Mouse (Mus musculus): ENCODE results near the gene Tmem256. TPM values are rescaled to one million over a fixed set of nuclear protein-coding genes. Genes with fewer than 3 reads are reported as not detected.

Gene Tmem256
- polyA plus RNA-seq, 2 experiments = 197 to 384 TPM

DNA sequence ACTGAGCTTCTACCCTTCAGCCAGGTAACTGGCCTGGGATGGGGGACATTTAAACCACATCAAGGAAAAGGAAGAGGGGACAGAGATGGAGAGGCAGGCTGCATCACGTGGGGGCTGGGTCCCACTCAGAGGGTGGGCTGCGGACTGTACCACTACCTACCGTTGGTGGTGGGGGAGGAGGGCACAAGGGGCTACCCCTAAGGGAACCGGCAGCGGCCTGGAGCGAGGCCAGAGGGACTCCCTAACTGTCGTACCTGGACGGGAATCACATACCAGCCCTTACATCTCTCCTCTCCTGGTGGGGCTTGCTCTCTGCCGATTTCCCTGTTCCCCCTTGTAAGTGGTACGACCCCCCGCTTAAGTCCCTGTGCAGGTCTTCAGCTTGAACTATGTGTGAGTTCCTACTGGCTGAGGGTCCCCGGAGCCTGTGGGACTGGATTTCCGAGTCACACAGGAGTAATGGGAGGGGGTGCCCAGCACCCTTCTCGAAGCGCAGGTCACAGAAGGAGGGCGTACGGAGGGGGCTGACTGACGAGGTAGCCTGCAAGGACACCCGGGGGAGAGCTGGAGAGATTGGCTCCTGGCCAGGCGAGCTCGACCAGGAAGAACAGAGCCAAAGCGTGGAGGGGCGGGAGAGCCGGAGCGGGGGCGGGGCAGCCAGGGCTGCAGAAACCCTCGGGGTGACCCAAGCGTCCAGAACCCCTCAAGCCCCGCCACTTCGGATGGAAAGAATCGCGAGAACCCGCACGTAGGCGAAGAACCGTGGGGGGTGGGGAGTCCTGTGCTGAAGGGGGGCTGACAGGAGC, 37.7 kb upstream of the Tmem256 start:
- Histone ChIP-seq H3K4me2 (ENCODE audit: low read depth) (peak overlapping the region; percentile 51), H3K9ac (replicated peaks) (no peak overlapping the region), H3K27ac (no peak overlapping the region), H3K4me3 (ENCODE audit: insufficient read depth in 1 of 2, low read depth in 2 of 2, low read length in 2 of 2) (peak overlapping the region; percentile 25 to 30; a peak in 3 of 4 replicates), H3K36me3 (replicated peaks; ENCODE audit: control insufficient read depth, insufficient read depth, low read depth) (no peaks in the 10 kb centered on the region), H3K4me1 (replicated peaks; ENCODE audit: control insufficient read depth in 2 of 2, insufficient read depth in 2 of 2, low read length in 1 of 2) (peaks cover 2 to 4% of the 10 kb centered on the region in 2 experiments; a peak in 3 of 4 replicates), H3K9me3 (ENCODE audit: control insufficient read depth, low read length) (no peaks in the 10 kb centered on the region), H3K27me3 (ENCODE audit: control insufficient read depth, insufficient read depth, low read length) (peaks cover 94% of the 10 kb centered on the region)
- TF ChIP-seq CTCF (IDR thresholded peaks at IDR 0.05; ENCODE audit: low read depth) = no peak
- no peak for TF ChIP-seq EP300 (IDR thresholded peaks at IDR 0.05; ENCODE audit: low read depth)
- ATAC-seq (ENCODE audit: insufficient read depth) = no peak
- DNase-seq (ENCODE audit: low read depth in 3 of 3, low spot score in 3 of 3) = no peak
- 2% methylated on average over 36 of the region's 36 CpGs for WGBS (ENCODE audit: insufficient replicate concordance)

DNA sequence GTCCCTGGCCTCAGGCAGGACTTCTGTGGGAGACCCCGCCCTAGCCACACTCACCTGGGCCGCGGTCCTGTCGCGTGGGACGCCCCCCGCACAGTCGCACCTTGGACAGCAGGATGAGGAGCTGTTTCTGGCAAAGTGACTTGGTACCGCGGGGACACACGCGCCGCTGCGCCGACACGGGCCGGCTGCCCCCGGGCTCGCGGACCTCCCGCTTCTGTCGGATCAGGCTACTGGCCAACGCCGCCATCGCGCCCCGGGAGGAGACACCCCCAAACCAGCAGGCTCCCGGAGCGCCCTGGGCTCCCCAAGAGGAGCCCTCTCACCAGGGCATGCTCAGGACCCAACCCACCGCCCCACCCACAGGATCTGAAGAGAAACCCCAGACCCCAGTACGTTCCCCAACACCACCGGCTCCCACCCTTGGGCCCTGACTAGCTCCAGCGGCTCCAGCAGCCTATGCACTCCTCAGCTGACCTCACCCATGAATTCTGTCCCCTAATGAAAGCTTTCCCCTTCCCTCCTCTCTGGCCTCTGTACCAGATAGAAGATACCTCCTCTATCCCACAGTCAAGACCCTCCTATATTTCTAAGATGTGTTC, 36.8 kb upstream of the Tmem256 start, which contains the start of gene Fgf11:
Gene Fgf11, minus strand, starts transcription at position 479 of the 599 bp plus-strand sequence.
- DNase-seq (ENCODE audit: low read depth in 3 of 3, low spot score in 3 of 3) (no peak), ATAC-seq (ENCODE audit: insufficient read depth) (no peak)
- Histone ChIP-seq H3K4me1 (replicated peaks; ENCODE audit: control insufficient read depth in 2 of 2, insufficient read depth in 2 of 2, low read length in 1 of 2) (peaks cover 0 to 2% of the 10 kb centered on the region in 2 experiments; a peak in 2 of 4 replicates), H3K4me2 (ENCODE audit: low read depth) (peak within 1 kb of the TSS; percentile 65), H3K36me3 (replicated peaks; ENCODE audit: control insufficient read depth, insufficient read depth, low read depth) (no peaks in the 10 kb centered on the region), H3K4me3 (ENCODE audit: insufficient read depth in 1 of 2, low read depth in 2 of 2, low read length in 2 of 2) (peak within 1 kb of the TSS; percentile 28 to 50), H3K27me3 (ENCODE audit: control insufficient read depth, insufficient read depth, low read length) (peaks cover 95% of the 10 kb centered on the region), H3K9me3 (ENCODE audit: control insufficient read depth, low read length) (no peaks in the 10 kb centered on the region), H3K9ac (replicated peaks) (no peak within 1 kb of the TSS), H3K27ac (no peak within 1 kb of the TSS)
- no peak for TF ChIP-seq CTCF (IDR thresholded peaks at IDR 0.05; ENCODE audit: low read depth)
- no peak for TF ChIP-seq EP300 (IDR thresholded peaks at IDR 0.05; ENCODE audit: low read depth)
- WGBS (ENCODE audit: insufficient replicate concordance) = 3% methylated on average over 31 of the region's 33 CpGs

DNA sequence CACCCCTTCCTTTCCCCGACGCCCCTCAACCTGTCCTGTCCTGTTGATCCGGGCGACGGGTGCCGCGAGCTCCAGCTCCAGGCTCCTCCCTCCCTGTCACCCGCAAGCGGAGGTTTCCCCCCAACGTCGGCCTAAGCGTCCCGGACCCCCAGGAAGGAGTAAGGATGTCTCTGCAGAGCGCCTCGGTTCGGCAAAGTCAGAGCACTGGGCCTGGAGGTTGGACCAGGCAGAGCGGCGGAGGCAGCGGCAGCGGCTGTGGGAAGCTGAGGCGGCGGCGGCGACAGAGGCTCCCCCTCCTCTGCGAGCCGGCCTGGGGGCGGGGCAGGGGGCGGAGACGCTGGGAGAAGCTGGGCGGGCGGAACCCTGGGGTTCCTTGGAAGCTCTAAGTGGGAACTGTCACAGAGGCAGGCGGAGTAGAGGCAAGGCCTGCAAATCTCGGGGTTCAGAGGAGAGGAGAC, 35.6 kb upstream of the Tmem256 start:
- Histone ChIP-seq H3K4me3 (ENCODE audit: insufficient read depth in 1 of 2, low read depth in 2 of 2, low read length in 2 of 2) (peak overlapping the region; percentile 28 to 50), H3K4me1 (replicated peaks; ENCODE audit: control insufficient read depth in 2 of 2, insufficient read depth in 2 of 2, low read length in 1 of 2) (peaks cover 0 to 2% of the 10 kb centered on the region in 2 experiments; a peak in 2 of 4 replicates), H3K9me3 (ENCODE audit: control insufficient read depth, low read length) (no peaks in the 10 kb centered on the region), H3K36me3 (replicated peaks; ENCODE audit: control insufficient read depth, insufficient read depth, low read depth) (no peaks in the 10 kb centered on the region), H3K27ac (no peak overlapping the region), H3K27me3 (ENCODE audit: control insufficient read depth, insufficient read depth, low read length) (peaks cover 88% of the 10 kb centered on the region), H3K4me2 (ENCODE audit: low read depth) (peak overlapping the region; percentile 65), H3K9ac (replicated peaks) (no peak overlapping the region)
- ATAC-seq (ENCODE audit: insufficient read depth) (no peak), DNase-seq (ENCODE audit: low read depth in 3 of 3, low spot score in 3 of 3) (no peak)
- under 1% methylated on average over 33 of the region's 33 CpGs for WGBS (ENCODE audit: insufficient replicate concordance)
- TF ChIP-seq EP300 (IDR thresholded peaks at IDR 0.05; ENCODE audit: low read depth) (no peak), CTCF (IDR thresholded peaks at IDR 0.05; ENCODE audit: low read depth) (no peak)

DNA sequence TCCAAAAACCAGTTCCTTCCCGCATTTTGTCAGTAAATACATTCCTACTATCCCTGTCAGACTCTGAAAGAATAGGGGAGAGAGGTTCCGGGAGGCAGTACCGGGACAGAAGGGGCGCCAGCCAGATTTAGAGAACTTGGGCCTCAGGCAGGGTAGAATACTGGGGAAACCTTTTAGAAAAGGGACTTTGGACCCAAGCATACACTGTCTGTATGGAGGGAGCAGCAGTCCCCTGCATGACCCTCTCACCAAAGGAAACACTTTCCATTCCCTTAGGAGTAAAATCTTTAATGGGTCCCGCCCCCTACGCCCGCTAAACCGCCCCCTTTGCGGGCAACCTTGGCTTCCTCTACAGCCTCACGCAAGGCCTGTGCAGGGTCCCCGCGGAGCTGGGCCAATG, 35.0 kb upstream of the Tmem256 start:
- 4% methylated on average over 12 of the region's 12 CpGs for WGBS (ENCODE audit: insufficient replicate concordance)
- peak; percentile 41 for ATAC-seq (ENCODE audit: insufficient read depth)
- H3K4me1 ChIP-seq (replicated peaks; ENCODE audit: control insufficient read depth in 2 of 2, insufficient read depth in 2 of 2, low read length in 1 of 2) = peaks cover 0 to 2% of the 10 kb centered on the region in 2 experiments; a peak in 2 of 4 replicates
- H3K27me3 ChIP-seq (ENCODE audit: control insufficient read depth, insufficient read depth, low read length) = peaks cover 81% of the 10 kb centered on the region
- H3K4me3 ChIP-seq (ENCODE audit: insufficient read depth in 1 of 2, low read depth in 2 of 2, low read length in 2 of 2) = peak overlapping the region; percentile 4 to 50; a peak in 2 of 4 replicates
- no peak overlapping the region for H3K9ac ChIP-seq (replicated peaks)
- H3K36me3 ChIP-seq (replicated peaks; ENCODE audit: control insufficient read depth, insufficient read depth, low read depth) = no peaks in the 10 kb centered on the region
- no peaks in the 10 kb centered on the region for H3K9me3 ChIP-seq (ENCODE audit: control insufficient read depth, low read length)
- H3K27ac ChIP-seq = no peak overlapping the region
- DNase-seq (ENCODE audit: low read depth in 3 of 3, low spot score in 3 of 3) = no peak
- H3K4me2 ChIP-seq (ENCODE audit: low read depth) = peak overlapping the region; percentile 65
- TF ChIP-seq CTCF (IDR thresholded peaks at IDR 0.05; ENCODE audit: low read depth) = no peak
- no peak for TF ChIP-seq EP300 (IDR thresholded peaks at IDR 0.05; ENCODE audit: low read depth)

All from liver, embryonic 14.5 days (tissue).